Mouse (Mus musculus): ENCODE measurements around the gene Cat. TPM values are rescaled to one million over a fixed set of nuclear protein-coding genes. Genes with fewer than 3 reads are reported as not detected.

Gene Cat
- polyA plus RNA-seq, 1 experiment from 2014 or later: 89.9 TPM

DNA sequence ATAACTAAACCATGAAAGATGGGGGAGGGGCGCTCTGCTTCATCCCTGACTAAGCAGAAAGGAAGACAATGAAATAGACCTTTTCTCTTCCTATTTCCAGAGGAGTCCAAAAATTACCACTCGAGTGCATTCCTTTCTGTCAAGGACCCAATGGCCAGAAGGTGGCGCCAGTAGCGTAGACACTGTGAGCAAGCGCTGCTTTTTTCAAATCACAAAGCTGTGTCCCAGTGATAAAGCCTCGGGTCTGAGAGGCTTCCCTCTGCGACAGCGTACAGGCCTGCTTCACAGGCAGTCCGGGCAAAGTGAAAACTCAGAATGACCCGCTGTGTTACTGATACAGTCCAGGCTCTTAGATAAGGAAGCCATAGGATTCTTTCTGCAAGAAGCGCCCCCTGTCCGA is 45.2 kb downstream of the Cat start:
- H3K4me3 ChIP-seq (ENCODE audit: low read depth, low read length): no peak overlapping the region
- H3K9me3 ChIP-seq (ENCODE audit: control insufficient read depth, low read length): no peaks in the 10 kb centered on the region
- no peaks in the 10 kb centered on the region for H3K27me3 ChIP-seq (replicated peaks; ENCODE audit: control insufficient read depth, insufficient read depth, low read length)
- no peak overlapping the region for H3K27ac ChIP-seq (replicated peaks; ENCODE audit: low read depth, low read length)
- peaks cover 5% of the 10 kb centered on the region; the same call in 1 of the 2 replicates for H3K4me1 ChIP-seq (ENCODE audit: control insufficient read depth, insufficient read depth, low read length)
- no peaks in the 10 kb centered on the region for H3K36me3 ChIP-seq (ENCODE audit: control insufficient read depth, insufficient read depth, low read length)
- 7% methylated on average over 12 of the region's 12 CpGs for WGBS
- no peak overlapping the region; the same call in 1 of the 2 replicates for H3K9ac ChIP-seq (ENCODE audit: low read depth, low read length)
- H3K4me2 ChIP-seq (ENCODE audit: low read depth, low read length): peak overlapping the region; percentile 40
- DNase-seq (ENCODE audit: low spot score): peak; percentile 92
- peak; percentile 69; the same call in 1 of the 2 replicates for ATAC-seq (ENCODE audit: low read depth)

GRCm38 (mm10) chr2:103439071-103439622 is 45.8 kb downstream of the Cat start:
- Histone ChIP-seq H3K9me3 (ENCODE audit: control insufficient read depth, low read length) (no peaks in the 10 kb centered on the region), H3K36me3 (ENCODE audit: control insufficient read depth, insufficient read depth, low read length) (no peaks in the 10 kb centered on the region), H3K4me2 (ENCODE audit: low read depth, low read length) (no peak overlapping the region), H3K4me3 (ENCODE audit: low read depth, low read length) (no peak overlapping the region), H3K9ac (ENCODE audit: low read depth, low read length) (no peak overlapping the region), H3K4me1 (ENCODE audit: control insufficient read depth, insufficient read depth, low read length) (peaks cover 5% of the 10 kb centered on the region; the same call in 1 of the 2 replicates), H3K27me3 (replicated peaks; ENCODE audit: control insufficient read depth, insufficient read depth, low read length) (no peaks in the 10 kb centered on the region), H3K27ac (replicated peaks; ENCODE audit: low read depth, low read length) (no peak overlapping the region)
- WGBS: 86% methylated on average over 11 of the region's 11 CpGs
- DNase-seq (ENCODE audit: low spot score): no peak
- no peak; the same call in 1 of the 2 replicates for ATAC-seq (ENCODE audit: low read depth)

- H3K4me2 ChIP-seq (ENCODE audit: low read depth, low read length): no peak overlapping the region
- DNase-seq (ENCODE audit: low spot score): peak; percentile 50
- no peaks in the 10 kb centered on the region for H3K9me3 ChIP-seq (ENCODE audit: control insufficient read depth, low read length)
- H3K36me3 ChIP-seq (ENCODE audit: control insufficient read depth, insufficient read depth, low read length): no peaks in the 10 kb centered on the region
- no peak overlapping the region for H3K9ac ChIP-seq (ENCODE audit: low read depth, low read length)
- H3K4me1 ChIP-seq (ENCODE audit: control insufficient read depth, insufficient read depth, low read length): peaks cover 5% of the 10 kb centered on the region; the same call in 1 of the 2 replicates
- no peak overlapping the region for H3K4me3 ChIP-seq (ENCODE audit: low read depth, low read length)
- H3K27me3 ChIP-seq (replicated peaks; ENCODE audit: control insufficient read depth, insufficient read depth, low read length): no peaks in the 10 kb centered on the region
- 0 out of 2 replicates have a peak, but pooled peaks have one; percentile 53 for ATAC-seq (ENCODE audit: low read depth)
- 41% methylated on average over 5 of the region's 5 CpGs for WGBS
- peak overlapping the region; percentile 31; the same call in 1 of the 2 replicates for H3K27ac ChIP-seq (replicated peaks; ENCODE audit: low read depth, low read length)
These were observed 48.4 kb downstream of the Cat start for GRCm38 (mm10) chr2:103436534-103436933.

DNA sequence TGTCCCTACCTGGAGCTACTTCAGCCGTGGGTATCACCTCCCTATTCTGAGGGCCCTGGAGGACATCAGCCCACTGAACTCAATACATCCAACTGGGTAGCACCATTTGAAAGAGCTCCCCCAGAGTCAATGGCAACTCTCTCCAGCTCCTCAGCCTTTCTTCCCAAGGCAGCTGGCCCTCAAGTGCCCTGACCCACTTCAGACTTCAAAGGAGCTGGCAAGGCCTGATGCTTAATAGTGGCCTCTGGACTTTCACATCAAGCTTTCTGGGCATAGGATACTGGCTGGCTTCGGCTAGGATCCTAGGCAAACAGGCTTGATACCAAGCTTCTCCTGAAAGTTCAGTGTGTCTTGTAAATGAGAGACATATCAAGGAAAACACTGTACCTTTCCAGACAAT is 49.9 kb downstream of the Cat start:
- H3K27ac ChIP-seq (replicated peaks; ENCODE audit: low read depth, low read length): no peak overlapping the region
- no peak for DNase-seq (ENCODE audit: low spot score)
- no peak for ATAC-seq (ENCODE audit: low read depth)
- no peak overlapping the region for H3K4me2 ChIP-seq (ENCODE audit: low read depth, low read length)
- 78% methylated on average over 2 of the region's 2 CpGs for WGBS
- H3K4me3 ChIP-seq (ENCODE audit: low read depth, low read length): no peak overlapping the region
- H3K4me1 ChIP-seq (ENCODE audit: control insufficient read depth, insufficient read depth, low read length): peaks cover 5% of the 10 kb centered on the region; the same call in 1 of the 2 replicates
- H3K27me3 ChIP-seq (replicated peaks; ENCODE audit: control insufficient read depth, insufficient read depth, low read length): no peaks in the 10 kb centered on the region
- no peaks in the 10 kb centered on the region for H3K36me3 ChIP-seq (ENCODE audit: control insufficient read depth, insufficient read depth, low read length)
- H3K9me3 ChIP-seq (ENCODE audit: control insufficient read depth, low read length): no peaks in the 10 kb centered on the region
- no peak overlapping the region for H3K9ac ChIP-seq (ENCODE audit: low read depth, low read length)

- no peaks in the 10 kb centered on the region for H3K27me3 ChIP-seq (replicated peaks; ENCODE audit: control insufficient read depth, insufficient read depth, low read length)
- no peak overlapping the region for H3K9ac ChIP-seq (ENCODE audit: low read depth, low read length)
- ATAC-seq (ENCODE audit: low read depth) (no peak; the same call in 1 of the 2 replicates), DNase-seq (ENCODE audit: low spot score) (peak; percentile 42)
- WGBS: 49% methylated on average over 8 of the region's 8 CpGs
- no peaks in the 10 kb centered on the region for H3K36me3 ChIP-seq (ENCODE audit: control insufficient read depth, insufficient read depth, low read length)
- H3K4me3 ChIP-seq (ENCODE audit: low read depth, low read length): no peak overlapping the region
- no peak overlapping the region for H3K27ac ChIP-seq (replicated peaks; ENCODE audit: low read depth, low read length)
- H3K4me1 ChIP-seq (ENCODE audit: control insufficient read depth, insufficient read depth, low read length): peaks cover 5% of the 10 kb centered on the region; the same call in 1 of the 2 replicates
- no peaks in the 10 kb centered on the region for H3K9me3 ChIP-seq (ENCODE audit: control insufficient read depth, low read length)
- H3K4me2 ChIP-seq (ENCODE audit: low read depth, low read length): no peak overlapping the region
These were observed 52.2 kb downstream of the Cat start for GRCm38 (mm10) chr2:103432695-103433275.

DNA sequence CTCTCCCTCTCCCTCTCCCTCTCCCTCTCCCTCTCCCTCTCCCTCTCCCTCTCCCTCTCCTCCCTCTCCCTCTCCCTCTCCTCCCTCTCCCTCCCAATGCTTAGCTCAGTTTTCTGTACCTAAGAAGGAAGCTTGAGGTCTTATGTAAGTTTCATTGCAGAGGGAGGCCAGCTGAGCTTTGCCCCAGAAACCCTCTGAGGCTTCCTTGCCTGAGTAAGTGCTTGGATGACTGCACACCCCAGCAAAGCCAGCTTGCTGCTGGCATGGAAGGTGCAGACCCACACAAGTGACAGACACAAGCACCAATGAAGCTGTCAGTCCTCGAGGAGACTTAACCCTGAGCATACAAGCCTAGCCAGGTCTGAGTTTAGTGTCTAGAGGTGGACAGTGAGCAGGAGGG is 54.2 kb downstream of the Cat start:
- no peaks in the 10 kb centered on the region for H3K36me3 ChIP-seq (ENCODE audit: control insufficient read depth, insufficient read depth, low read length)
- no peak overlapping the region for H3K4me2 ChIP-seq (ENCODE audit: low read depth, low read length)
- no peak overlapping the region for H3K4me3 ChIP-seq (ENCODE audit: low read depth, low read length)
- no peaks in the 10 kb centered on the region for H3K9me3 ChIP-seq (ENCODE audit: control insufficient read depth, low read length)
- 63% methylated on average over 1 of the region's 1 CpGs for WGBS
- H3K27ac ChIP-seq (replicated peaks; ENCODE audit: low read depth, low read length): no peak overlapping the region
- ATAC-seq (ENCODE audit: low read depth): no peak
- no peaks in the 10 kb centered on the region for H3K27me3 ChIP-seq (replicated peaks; ENCODE audit: control insufficient read depth, insufficient read depth, low read length)
- DNase-seq (ENCODE audit: low spot score): no peak
- no peak overlapping the region for H3K9ac ChIP-seq (ENCODE audit: low read depth, low read length)
- no peaks in the 10 kb centered on the region for H3K4me1 ChIP-seq (ENCODE audit: control insufficient read depth, insufficient read depth, low read length)

GRCm38 (mm10) chr2:103428356-103428755 is 56.6 kb downstream of the Cat start:
- H3K4me2 ChIP-seq (ENCODE audit: low read depth, low read length): no peak overlapping the region
- ATAC-seq (ENCODE audit: low read depth) (no peak), DNase-seq (ENCODE audit: low spot score) (no peak)
- no peaks in the 10 kb centered on the region for H3K4me1 ChIP-seq (ENCODE audit: control insufficient read depth, insufficient read depth, low read length)
- no peaks in the 10 kb centered on the region for H3K36me3 ChIP-seq (ENCODE audit: control insufficient read depth, insufficient read depth, low read length)
- H3K27me3 ChIP-seq (replicated peaks; ENCODE audit: control insufficient read depth, insufficient read depth, low read length): no peaks in the 10 kb centered on the region
- no peak overlapping the region for H3K4me3 ChIP-seq (ENCODE audit: low read depth, low read length)
- no peak overlapping the region for H3K27ac ChIP-seq (replicated peaks; ENCODE audit: low read depth, low read length)
- no peaks in the 10 kb centered on the region for H3K9me3 ChIP-seq (ENCODE audit: control insufficient read depth, low read length)
- 82% methylated on average over 3 of the region's 3 CpGs for WGBS
- no peak overlapping the region for H3K9ac ChIP-seq (ENCODE audit: low read depth, low read length)

DNA sequence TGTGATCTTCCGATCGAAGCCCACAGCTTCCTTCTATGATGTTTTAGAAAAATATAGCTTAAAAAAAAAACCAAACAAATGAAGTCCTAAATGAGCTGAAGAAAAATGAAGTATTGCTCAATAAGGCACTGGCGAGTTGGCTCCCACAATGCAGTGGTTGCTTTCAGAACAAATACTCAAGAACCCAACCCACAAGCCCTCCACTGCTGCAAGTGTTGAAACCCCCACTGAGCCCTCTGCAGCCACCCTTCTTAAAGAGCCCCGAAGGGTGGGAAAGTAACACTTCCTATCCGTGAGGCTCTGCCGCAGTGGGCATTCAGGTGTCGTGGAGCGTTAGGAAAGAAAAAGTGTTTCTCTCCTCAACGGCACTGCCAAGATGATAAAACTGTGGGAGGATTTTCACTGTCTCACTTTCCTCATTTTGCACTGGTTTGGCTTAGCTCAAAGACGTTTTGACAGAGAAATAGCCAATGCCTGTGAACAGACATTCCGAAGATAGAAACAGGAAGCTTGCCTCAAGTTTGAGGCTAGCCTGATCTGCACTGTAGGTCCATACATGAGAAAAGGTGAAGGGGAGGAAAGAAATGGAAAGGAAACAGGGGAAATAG is 59.4 kb downstream of the Cat start:
- Histone ChIP-seq H3K9me3 (ENCODE audit: control insufficient read depth, low read length) (no peaks in the 10 kb centered on the region), H3K27ac (replicated peaks; ENCODE audit: low read depth, low read length) (no peak overlapping the region), H3K27me3 (replicated peaks; ENCODE audit: control insufficient read depth, insufficient read depth, low read length) (no peaks in the 10 kb centered on the region), H3K9ac (ENCODE audit: low read depth, low read length) (no peak overlapping the region), H3K36me3 (ENCODE audit: control insufficient read depth, insufficient read depth, low read length) (no peaks in the 10 kb centered on the region), H3K4me1 (ENCODE audit: control insufficient read depth, insufficient read depth, low read length) (no peaks in the 10 kb centered on the region; the same call in 1 of the 2 replicates), H3K4me2 (ENCODE audit: low read depth, low read length) (0 out of 2 replicates have a peak overlapping the region, but pooled peaks have one; percentile 15), H3K4me3 (ENCODE audit: low read depth, low read length) (no peak overlapping the region)
- no peak for ATAC-seq (ENCODE audit: low read depth)
- DNase-seq (ENCODE audit: low spot score): no peak
- WGBS: 78% methylated on average over 11 of the region's 11 CpGs

All from embryonic facial prominence, embryonic 14.5 days (tissue).